Mouse (Mus musculus) left cerebral cortex, adult 11 months (tissue): ENCODE measurements around the gene Pdzk1ip1.

Source experiments
- DNase-seq: peaks from one replicate; pipeline ENCODE4 v3.0.0; 2022; ENCODE audit warnings: low spot score

The Pdzk1ip1 gene

DNA sequence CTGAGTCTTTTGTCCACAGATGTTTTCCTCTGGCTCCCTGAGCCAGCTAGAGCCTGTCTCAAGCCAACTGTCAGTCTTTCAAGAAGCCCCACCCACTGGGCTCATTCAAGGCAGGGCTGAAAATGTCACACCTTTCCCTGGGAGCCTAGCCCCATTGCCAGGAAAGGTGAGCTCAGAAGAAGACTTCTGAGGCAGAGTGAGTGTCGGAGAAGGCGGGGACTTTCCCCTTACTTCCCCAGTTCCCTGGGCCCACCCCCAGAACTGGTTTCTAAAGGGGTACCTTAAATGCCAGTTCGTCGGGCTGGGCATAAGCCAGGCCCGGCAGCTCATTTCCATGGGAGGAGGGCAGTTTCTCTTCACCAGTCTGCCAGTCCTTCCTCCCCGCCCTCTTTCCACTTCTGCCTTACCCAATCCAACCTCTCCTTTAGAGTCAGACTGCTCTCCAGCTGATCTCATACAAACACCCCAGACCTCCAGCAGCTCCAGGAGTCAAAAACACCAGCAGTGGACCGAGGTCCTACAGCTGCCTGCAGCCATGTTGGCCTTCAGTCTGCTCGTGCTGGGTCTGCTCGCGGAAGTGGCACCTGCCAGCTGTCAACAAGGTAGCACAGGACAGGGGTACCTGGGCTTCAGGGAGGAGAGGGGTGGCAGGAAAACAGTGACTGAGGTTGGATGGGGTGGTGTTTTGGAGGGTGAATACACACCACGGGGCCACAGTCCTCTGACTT is at the start of gene Pdzk1ip1:
Gene Pdzk1ip1, plus strand, starts transcription at position 98 of the 728 bp plus-strand sequence.
- DNase-seq = no peak

DNA sequence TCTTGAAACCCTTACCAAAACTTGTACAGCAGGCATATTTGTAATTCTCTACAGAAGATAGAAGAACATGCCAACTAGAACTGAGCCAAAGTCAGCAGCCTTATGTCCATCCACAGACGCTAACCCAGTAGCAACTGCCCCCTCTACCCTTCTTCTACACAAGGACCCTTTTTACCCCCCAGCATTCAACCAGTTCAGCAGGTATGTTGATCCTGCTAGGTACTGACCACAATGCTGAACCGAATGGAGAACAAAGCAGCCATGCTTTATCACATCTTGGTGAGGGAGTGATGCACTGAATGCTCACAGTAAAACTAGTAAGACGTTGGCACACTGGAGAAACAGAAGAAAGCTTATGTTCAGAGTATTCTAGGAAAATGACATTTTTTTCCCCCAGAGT is 42.9 kb upstream of the Pdzk1ip1 start:
- DNase-seq = no peak

DNA sequence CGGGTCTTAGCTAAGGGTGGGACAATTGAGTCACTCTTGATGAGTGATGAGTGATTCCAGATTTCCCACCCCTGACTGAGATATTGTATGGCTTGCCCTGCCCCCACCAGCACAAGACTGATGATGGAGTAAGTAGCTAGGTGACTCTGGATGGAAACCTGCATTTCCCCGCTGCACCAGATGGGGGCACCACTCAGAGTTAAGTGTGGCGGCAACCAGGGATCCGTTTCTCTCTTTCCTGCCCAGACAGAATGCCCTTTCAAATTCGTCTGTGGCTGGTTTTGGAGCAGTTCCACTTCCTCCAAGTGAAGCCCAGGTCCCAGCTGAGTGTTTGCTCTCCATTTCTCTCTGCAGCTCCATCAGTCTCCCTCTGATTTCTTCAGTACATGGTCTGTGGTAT is 40.8 kb upstream of the Pdzk1ip1 start:
- DNase-seq = no peak

DNA sequence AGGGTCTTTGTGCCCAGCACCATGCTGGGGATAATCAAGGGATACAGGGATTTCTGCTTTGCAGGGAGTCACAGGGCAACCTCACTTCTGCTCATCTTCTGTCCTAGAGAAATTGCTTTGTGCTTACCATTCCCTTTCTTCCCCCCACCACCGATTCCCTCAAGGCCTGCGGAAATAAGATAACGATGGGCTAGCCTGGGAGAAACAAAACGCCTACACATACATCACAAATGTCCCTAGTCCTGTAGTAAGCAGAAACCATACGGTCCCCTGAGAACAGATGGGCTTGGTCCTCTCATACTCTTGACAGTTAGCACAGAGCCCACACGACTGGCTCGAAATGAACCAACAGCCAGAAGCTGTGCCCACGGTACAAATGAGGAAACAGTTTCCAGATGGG is 40.3 kb upstream of the Pdzk1ip1 start:
- no peak for DNase-seq

DNA sequence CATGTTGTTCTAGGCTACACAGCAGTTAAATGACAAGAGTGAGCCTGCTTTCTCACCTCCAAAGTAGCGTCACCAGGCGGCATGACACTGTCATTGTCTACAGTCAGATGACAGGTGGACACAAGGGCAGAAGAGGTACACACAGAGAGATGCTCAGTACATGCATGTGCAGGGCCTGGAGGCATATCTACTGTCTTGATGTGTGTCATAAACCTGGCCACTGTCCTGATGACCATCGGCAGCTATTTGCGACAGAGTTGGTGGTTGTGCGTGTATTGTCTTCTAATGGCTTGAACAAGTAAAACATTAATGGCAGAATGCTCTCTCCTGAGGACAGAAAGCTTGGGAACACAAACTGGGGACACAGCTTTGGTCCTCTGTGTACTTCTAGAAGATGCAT is 37.3 kb upstream of the Pdzk1ip1 start:
- DNase-seq = no peak

DNA sequence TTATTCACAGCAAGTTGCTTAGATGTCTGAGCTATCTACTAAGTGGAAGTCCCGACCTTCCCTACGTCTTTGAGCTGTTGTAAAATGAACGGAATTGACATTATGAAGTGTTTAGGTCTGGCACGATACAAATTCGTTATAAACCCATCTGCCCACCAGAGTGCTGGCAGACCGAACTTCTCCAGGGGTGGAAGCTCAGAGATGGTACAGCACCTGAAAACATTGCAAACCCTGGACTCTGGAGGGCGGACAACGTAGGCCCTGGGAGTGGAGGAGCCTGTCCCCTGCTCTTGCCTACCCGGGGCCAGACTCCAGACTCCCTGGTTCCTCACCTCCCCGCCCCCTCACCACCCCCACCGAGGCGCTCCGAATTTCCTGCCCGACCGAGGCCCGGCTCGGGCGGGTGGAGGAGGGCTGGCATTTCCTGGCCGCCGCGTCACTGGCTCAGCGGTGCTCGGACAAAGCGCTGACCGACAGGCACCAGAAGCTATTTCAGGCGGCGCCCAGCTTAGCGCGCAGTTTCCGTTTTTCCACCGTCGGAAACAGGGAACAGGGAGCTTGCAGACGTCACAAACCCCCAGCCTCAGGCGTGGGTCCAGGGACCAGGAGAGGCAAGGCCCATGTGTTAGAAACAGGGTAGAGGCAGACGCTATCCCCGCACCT is 36.0 kb upstream of the Pdzk1ip1 start:
- DNase-seq = no peak

DNA sequence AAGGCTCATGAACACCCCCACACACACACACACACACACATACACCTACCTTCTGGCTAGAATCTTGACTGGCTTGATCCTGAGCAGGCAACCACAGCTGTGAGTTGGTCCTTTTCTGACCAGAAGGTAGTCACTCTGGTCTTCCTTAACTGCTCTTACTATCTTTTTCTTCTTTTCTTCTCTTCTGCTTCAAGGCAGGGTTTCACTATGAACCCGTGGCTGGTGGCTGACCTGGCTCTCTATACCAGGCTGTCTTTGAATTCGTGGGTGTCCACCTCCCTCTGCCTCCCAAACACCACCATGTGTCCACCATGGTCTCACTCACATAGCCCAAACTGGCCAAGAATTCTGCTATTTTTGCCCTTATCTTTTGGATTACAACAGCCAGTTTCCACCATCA is 33.5 kb upstream of the Pdzk1ip1 start:
- no peak for DNase-seq

DNA sequence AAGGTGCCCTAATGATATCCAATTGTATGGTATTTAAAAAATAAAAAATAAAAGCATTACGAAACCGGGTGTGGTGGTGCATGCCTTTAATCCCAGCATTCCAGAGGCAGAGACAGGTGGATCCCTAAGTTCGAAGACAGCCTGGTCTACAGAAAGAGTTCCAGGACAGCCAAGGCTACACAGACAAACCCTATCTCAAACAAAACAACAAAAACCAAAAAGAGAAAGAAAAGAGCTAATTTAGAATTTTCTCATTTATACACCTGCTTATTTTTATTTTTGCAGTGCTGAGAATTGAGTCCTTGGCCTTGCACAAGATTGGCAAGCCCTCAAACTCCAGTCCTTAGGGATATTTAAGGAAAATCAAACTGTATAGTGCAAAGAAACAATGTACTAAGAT is 32.8 kb upstream of the Pdzk1ip1 start:
- DNase-seq = no peak

DNA sequence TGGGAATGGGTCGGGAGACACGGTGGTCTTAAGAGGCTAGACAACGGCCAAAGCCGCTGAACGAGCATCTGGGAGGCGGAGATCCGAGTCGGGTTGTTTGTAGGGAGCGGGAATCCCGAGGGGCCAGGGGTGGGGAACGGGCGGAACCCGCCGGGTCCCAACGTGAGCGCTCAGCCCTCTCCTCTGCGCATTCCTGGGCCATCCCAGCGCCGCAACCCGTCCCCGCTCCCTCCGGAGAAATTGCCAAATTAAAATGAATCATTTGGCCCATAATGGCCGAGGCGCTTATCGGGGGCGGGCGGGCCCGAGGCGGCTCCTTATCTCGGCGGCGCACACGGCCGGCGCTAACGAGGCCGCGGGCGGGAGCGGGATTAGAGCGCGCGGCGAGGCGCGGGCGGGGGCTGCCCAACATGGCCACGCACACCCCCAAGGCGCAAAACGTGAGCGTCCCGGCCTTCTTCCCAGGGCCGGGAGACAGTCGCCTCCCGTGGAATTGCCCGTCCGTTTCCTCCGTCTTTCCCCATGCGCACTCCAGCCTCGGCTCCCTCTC is 32.1 kb upstream of the Pdzk1ip1 start, which contains the start of gene Tal1:
Gene Tal1, plus strand, starts transcription at position 56 of the 550 bp plus-strand sequence.
- no peak for DNase-seq

DNA sequence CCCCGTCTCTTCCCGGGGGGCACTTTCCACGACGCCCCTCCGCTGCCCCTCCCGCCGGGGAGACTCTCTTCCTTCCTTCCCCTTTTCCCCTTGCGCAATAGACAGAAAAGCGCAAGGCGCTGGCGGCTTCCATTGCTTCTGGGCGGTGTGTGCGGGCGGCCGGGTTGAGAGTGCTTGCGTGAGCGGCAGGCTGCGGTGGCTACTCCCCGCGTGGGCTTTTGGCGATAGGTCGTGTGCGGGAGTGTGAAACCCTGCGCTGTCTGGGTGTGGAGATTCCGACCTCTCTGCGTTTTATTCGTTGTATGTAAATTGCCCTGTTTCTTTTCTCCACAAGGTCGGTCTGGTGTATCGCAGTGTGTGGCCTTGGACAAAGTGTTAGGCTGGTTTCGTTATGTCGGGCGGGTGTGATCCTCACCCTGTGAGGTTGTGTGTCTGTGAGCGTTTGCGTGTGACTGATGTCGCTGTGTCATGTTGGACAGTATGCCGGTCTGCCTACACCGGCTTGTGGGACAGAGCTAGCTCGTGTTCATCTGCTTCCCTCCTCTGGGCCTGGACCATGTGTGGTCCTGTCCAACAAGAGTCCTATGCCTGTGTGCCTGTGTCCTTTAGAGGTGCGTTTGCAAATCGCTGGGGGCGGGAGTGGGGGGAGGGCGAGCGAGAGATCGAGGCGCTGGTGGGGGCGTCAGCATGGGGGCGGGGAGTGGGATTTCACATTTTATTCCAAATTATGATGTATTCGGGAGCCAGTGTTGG is 31.4 kb upstream of the Pdzk1ip1 start:
- DNase-seq = no peak

DNA sequence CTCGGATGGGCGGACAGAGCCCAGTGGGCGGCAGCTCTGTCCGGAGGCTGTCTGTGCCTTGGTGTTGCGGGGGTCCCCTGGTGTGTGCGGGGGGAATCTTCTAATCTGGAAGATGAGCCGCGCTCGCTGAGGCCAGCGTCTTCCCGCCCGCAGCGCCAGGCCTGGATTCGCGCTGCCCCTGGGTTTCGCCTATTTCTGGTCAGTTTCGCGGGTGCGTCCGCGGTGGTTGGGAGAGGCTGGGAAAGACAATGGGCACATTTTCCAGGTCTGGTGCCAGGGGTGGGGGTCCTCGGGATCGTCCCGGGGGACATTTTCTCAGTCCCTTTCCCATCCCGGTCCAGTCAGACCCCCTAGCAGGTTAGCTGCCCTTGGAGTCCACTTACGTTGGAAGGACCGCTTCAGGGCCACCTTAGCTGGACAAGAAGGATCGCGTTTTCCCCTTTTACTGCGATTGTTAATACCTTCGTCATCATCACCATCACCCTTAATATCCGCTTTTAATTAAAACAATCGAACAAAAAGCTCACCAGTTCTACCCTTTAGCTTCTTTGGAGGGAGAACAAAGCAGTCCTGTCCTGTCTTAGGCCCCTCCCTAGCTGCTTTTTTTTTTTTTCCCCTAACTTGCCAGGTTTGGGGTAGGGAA is 30.7 kb upstream of the Pdzk1ip1 start:
- no peak for DNase-seq

DNA sequence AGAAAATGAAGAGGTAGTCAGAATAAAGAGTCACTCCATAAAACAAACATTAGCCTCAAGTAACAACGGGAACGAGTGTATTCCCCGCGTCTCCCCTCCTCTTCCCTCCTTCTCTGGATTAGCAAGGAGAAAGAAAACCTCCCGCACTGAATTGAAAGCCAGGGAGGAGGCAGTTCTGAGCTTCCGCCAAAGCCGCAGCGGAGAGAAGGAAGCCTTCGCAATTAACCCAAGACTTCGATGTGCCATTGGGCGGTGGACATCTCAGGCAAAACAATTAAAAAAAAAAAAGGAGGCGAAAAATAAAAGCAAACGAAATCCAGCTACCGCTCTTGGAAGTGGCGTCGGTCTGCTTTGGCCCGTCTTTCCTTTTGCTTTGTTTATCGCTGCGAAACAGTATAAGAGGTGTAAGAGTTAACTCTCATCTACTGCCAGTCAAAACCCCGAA is 30.2 kb upstream of the Pdzk1ip1 start:
- DNase-seq = no peak

DNA sequence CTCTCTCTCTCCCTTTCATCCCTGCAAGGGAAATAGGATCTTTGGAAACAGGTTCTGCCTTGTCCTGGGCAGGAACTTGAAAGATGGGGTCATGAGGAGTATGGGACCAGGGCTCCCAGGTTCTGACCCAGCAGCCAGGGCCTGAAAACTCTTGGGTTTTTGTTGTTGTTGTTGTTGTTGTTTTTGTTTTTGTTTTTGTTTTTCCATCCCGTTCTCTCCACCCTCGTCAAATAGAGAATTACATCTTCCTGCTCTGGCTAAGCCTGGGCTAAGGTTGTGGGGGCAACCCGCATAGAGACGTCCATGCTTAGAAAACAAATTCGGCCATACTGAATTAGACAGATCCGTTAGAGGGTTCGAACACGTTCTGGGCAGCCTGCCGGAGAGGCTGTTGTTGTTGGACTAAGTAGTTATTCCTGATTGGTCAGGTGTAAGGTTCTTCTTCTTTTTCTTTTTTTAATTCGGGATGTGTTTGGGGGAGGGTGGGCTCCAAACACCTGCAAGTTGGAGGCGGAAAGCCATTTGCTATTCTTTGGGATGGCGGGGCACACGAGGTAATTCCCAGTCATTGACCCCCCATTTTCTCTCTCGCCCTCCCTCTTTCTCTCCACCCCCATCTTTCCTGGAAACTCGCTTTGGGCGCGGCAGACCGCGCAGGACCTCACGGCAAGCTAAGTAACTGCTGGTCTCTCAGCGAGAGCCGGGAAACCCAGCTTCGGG is 29.5 kb upstream of the Pdzk1ip1 start:
- DNase-seq = no peak

DNA sequence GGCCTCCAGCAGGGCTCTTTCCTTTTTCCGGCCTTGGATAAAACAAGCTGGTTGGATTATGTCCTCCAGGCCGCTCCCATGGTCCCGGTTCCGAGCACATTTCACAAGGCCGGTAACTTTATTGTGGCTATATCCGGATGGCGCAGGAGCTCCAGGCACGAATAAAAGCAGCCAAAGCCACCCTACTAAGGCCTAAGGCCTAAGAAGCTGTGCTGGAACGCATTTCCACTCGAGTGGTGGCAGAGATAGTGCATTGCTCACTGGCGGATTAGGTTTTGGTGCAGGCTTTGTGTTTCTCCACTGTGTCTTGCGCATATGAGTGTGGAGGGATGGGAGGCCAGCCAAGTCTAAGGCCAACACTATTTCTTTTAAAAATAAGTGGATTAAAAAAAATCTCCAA is 28.6 kb upstream of the Pdzk1ip1 start:
- DNase-seq = no peak

DNA sequence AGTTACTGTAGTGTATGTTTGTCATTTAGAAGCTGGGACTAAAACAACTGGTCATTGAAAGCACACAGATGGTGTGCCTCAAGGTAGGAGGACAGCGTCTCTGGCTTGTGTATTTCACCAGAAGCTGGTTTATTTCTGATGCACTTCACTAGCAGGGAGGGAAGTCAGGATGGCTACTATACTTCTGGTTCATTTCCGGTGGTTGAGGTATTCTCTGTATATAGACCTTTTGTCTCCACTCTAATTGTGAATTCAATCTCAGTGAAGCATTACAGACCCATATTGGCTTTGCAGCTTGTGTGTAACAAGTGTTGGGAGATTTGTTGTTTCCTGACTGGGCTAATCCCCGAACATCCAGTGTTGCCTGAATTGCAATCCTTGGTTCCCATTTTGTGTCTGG is 27.8 kb upstream of the Pdzk1ip1 start:
- DNase-seq = no peak

DNA sequence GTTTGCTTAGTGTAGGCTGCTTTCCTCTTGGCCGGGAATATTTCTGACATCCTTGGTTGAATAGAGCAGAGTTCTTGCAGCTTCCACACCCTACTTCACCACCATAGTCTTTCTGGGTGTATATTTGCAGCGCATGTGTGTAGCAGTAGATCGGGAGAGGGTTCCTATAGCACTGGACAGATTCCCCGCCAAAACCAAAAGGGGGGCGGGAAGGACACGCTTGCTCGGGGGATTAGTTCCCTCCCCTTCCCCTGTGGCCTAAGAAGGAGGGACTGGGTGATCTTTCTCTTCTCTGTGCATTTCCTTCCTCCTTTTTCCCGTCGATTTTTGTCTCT is 26.0 kb upstream of the Pdzk1ip1 start:
- DNase-seq = no peak

DNA sequence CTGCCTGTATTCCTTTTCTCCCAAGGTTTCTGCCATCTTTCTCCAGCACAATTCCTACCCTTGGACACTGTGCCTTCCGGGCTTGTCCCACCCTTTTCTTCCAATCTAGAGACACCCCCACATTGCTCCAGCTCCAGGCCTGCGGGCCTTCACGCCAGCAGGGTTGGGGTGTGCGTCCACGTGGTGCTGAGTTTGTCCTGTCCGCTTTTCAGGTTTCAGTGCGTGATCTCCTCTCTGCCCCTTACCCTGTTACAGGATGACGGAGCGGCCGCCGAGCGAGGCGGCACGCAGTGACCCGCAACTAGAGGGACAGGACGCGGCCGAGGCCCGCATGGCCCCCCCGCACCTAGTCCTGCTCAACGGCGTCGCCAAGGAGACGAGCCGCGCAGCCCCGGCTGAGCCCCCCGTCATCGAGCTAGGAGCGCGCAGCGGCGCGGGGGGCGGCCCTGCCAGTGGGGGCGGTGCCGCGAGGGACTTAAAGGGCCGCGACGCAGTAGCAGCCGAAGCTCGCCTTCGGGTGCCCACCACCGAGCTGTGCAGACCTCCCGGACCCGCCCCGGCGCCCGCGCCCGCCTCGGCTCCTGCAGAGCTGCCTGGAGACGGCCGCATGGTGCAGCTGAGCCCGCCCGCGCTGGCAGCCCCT is 25.5 kb upstream of the Pdzk1ip1 start:
- no peak for DNase-seq

DNA sequence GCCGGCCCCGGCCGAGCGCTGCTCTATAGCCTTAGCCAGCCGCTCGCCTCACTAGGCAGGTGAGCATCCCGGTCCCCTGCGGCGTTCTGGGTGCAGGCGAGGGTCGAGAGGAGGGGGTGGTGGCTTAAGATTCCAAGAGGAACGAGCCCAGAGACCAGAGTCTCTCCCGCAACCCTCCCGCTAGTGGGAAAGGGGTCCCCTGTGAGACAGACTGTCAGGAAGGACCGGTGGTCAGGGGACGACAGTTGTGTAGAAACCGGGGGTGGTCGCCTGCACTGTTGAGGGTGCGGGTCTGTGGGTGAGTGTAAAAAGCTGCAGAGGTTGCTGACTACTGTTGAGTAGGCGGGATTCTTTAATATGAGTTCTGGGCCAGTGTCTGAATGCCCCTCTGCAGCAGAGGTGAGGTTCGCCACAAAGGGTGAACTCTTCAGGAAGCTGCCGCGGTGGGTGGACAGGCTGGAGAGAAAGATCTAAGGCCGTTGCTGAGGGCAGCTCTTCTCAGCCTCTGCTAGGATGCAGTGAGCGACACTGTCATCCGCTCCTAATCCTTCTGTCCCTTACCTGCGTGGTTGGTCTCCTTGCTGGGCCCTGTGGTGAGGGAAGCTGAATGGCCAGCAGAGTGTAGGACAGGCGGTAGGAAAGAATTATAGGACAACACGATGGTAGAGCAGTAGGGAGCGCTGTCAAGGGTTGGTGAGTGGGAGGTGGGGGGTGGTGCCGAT is 24.8 kb upstream of the Pdzk1ip1 start:
- no peak for DNase-seq

DNA sequence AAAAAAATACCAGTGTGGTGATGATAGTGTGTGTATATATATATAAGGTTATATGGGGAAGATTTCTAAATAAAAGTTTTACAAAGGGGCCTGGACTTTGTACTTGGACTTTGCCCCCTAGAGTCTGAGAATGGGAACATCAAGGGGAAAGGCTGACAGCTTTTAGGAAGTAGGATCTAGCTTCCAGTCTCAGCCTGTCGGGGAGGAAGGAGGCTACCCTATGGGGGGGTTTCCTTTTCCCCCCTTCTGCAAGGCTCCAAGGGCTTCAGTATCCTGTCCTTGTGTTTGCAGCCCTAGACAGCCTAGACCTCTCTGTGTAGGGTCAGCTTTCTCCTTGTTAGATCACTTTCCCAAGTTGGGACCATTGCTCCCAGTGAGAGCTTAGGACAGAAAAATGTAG is 16.8 kb upstream of the Pdzk1ip1 start:
- DNase-seq = no peak

DNA sequence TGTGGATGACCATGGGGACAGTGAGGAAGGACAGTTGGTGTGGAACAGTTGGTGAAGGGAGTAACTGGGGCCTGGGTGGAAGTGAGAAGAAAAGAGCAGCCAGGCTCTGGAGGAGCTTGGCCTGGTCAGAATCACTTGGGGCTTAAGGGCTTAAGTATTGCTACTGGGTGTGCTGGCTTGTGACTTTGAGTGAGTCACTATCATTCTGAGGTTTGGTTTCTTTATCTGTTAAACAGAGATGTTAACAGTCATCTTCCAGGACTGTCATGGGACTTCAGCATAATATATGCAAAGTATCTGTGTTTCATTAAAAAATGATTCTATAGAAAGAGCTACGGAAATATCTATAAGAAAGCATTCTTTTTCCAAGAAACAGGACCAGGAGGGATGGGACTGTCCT is 13.7 kb upstream of the Pdzk1ip1 start:
- no peak for DNase-seq
